In genomic region chr10:63429380-63429779, GRCm38 (mm10) we compare ENCODE assay signal across 8 mouse cellular contexts. TPM values are rescaled to one million over a fixed set of nuclear protein-coding genes. Genes with fewer than 3 reads are reported as not detected.
DNase-seq lines count a peak whose midpoint lies in the region; ATAC-seq lines count a peak whose summit lies in the region.

No protein-coding gene starts in this region.

- peak; percentile 88 for DNase-seq in adipocyte (ENCODE audit: low spot score)
- peak; percentile 95 for DNase-seq in embryo, embryonic 10 days (ENCODE audit: low spot score)
- DNase-seq in gastrocnemius, postnatal 10 days = peak; percentile 99
- peak; percentile 99 for DNase-seq in induced T-regulatory cell, adult 2 months (ENCODE audit: low read depth)
- DNase-seq in left cerebral cortex, adult 9 months (ENCODE audit: low spot score in 2 of 2) = peak; percentile 94 to 100
- DNase-seq in right cerebral cortex, postnatal 14 days = peak; percentile 95
- peak; percentile 100 for DNase-seq in urinary bladder, postnatal 36 days (ENCODE audit: low spot score in 2 of 2)

- ATAC-seq in megakaryocyte progenitor cell, adult 5-6 weeks (replicated peaks; ENCODE audit: poor library complexity) = peak; percentile 85

RNA-seq across cellular contexts. Expression of gene Ctnna3, which starts 0.5 kb away (rescaled TPM):
- 10 to 100 TPM; 23.0 to 24.9 TPM for total RNA-seq in gastrocnemius, postnatal 10 days (2021)
- total RNA-seq in megakaryocyte progenitor cell, adult 5-6 weeks (2015) = not detected in 2 replicates
- not detected in 2 replicates for total RNA-seq in megakaryocyte progenitor cell, adult 5-6 weeks (2017)

RNA-seq across cellular contexts. Expression of gene Gm7075, which starts 7.8 kb away (rescaled TPM):
- total RNA-seq in gastrocnemius, postnatal 10 days (2021) = not detected
- total RNA-seq in megakaryocyte progenitor cell, adult 5-6 weeks (2015) = not detected in 2 replicates
- total RNA-seq in megakaryocyte progenitor cell, adult 5-6 weeks (2017) = not detected in 2 replicates

RNA-seq across cellular contexts. Expression of gene Dnajc12, which starts 47.1 kb away (rescaled TPM):
- total RNA-seq in gastrocnemius, postnatal 10 days (2021) = 1 to 10 TPM; 7.3 to 9.3 TPM
- total RNA-seq in megakaryocyte progenitor cell, adult 5-6 weeks (2015) = 7.4 and 15.1 TPM in 2 replicates
- 5.3 and 5.9 TPM in 2 replicates for total RNA-seq in megakaryocyte progenitor cell, adult 5-6 weeks (2017)

RNA-seq across cellular contexts. Expression of gene Sirt1, which starts 47.9 kb away (rescaled TPM):
- total RNA-seq in gastrocnemius, postnatal 10 days (2021) = 1 to 10 TPM; 7.0 to 8.3 TPM
- total RNA-seq in megakaryocyte progenitor cell, adult 5-6 weeks (2015) = 44.1 and 50.3 TPM in 2 replicates
- total RNA-seq in megakaryocyte progenitor cell, adult 5-6 weeks (2017) = 35.1 and 38.2 TPM in 2 replicates

Comparison
In these comparisons a context has a peak if more than half of its experiments do, and no peak if none do; other contexts are left out.
1. Peak in every context shown above with its lines: DNase-seq and ATAC-seq.
2. RNA of gene Ctnna3, which starts 0.5 kb away (total RNA-seq): 23.0 to 24.9 TPM in gastrocnemius, postnatal 10 days; not detected in megakaryocyte progenitor cell, adult 5-6 weeks; every median in the first group is over 10 times any median in the second.